Mouse (Mus musculus) forebrain, embryonic 11.5 days (tissue): Measurements from ENCODE around the gene Gm21985. TPM values are rescaled to one million over a fixed set of nuclear protein-coding genes. Genes with fewer than 3 reads are reported as not detected.
"Not testable (repeated sequence)": the region's sequence is repeated elsewhere in the genome, so short reads cannot be mapped to it uniquely, and the experiment has no call there.

ENCODE experiments used
- ATAC-seq: fragments of 200-750 bp; cut with Nextera tagmentation; replicated peaks from 2 replicates; pipeline ENCODE4 v1.8.0; 2017; ENCODE audit warnings: moderate TSS enrichment; ENCODE audit not compliant: low FRiP score
- DNase-seq: peaks from one replicate; pipeline ENCODE4 v3.0.0-alpha.2; 2017; ENCODE audit warnings: low spot score
- H3K27ac ChIP-seq: fragments of 300-500 bp; sonication (generic); 2 replicates; pipeline ENCODE4 v1.5.1; 2014; ENCODE audit warnings: low read depth, low read length
- H3K27me3 ChIP-seq: fragments of 300-500 bp; sonication (generic); 2 replicates; pipeline ENCODE4 v1.6.1; 2014; ENCODE audit warnings: mild to moderate bottlenecking, low read length, mixed read lengths; ENCODE audit not compliant: control insufficient read depth, insufficient read depth
- H3K36me3 ChIP-seq: fragments of 300-500 bp; sonication (generic); 2 replicates; pipeline ENCODE4 v1.6.1; 2014; ENCODE audit warnings: mild to moderate bottlenecking, low read length, moderate library complexity, mixed read lengths; ENCODE audit not compliant: control insufficient read depth, insufficient read depth
- H3K4me1 ChIP-seq: fragments of 300-500 bp; sonication (generic); replicated peaks from 2 replicates; pipeline ENCODE4 v1.6.1; 2014; ENCODE audit warnings: low read length, mixed read lengths; ENCODE audit not compliant: control insufficient read depth, insufficient read depth
- H3K4me2 ChIP-seq: fragments of 300-500 bp; sonication (generic); 2 replicates; pipeline ENCODE4 v1.6.1; 2014; ENCODE audit warnings: low read depth, mild to moderate bottlenecking, low read length, moderate library complexity, mixed read lengths; ENCODE audit not compliant: severe bottlenecking
- H3K4me3 ChIP-seq: fragments of 300-500 bp; sonication (generic); 2 replicates; pipeline ENCODE4 v1.5.1; 2014; ENCODE audit warnings: low read depth, low read length
- H3K9ac ChIP-seq: fragments of 300-500 bp; sonication (generic); 2 replicates; pipeline ENCODE4 v1.6.1; 2014; ENCODE audit warnings: low read length
- H3K9me3 ChIP-seq: fragments of 300-500 bp; sonication (generic); 2 replicates; pipeline ENCODE4 v1.6.1; 2016; ENCODE audit warnings: low read length, mixed read lengths; ENCODE audit not compliant: control insufficient read depth
- WGBS: fragments of 180-500 bp; shearing (Covaris S2); extraction: QIAGEN DNeasy Blood & Tissue Kit; methylation state at CpG from one replicate; pipeline ENCODE4 v1.1.7; 2014; 5-methylcytosine and 5-hydroxymethylcytosine counted together
- polyA plus RNA-seq: library from polyadenylated mRNA; unstranded; fragments of >200 nt; fragmentation: Nextera tagmentation; extraction: Ambion mirVana; gene quantifications from 2 replicates; pipeline ENCODE4 v1.2.1, GENCODE M21; 2014

Gene Gm21985
- polyA plus RNA-seq, 1 experiment from 2014 or later: 0.09 TPM

DNA sequence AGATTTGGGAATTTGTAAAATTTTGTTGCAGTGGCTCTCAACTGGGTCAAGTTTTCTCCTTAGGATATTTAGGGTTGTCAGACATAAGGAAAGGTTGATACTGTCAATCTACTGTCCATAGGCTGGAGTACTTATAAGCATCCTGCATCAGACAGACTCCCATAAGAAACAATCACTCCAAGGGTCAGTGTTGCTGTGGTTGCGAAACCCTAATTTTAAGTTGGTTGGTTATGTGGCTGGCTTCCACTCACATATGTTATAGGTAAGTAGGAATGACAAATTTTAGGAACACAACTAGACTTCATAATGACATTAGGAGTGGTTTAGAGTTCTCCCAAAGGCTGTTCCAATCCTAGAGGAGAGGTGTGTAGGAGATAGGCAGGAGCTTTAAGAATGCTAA lies 115.1 kb downstream of the Gm21985 start:
- H3K9ac ChIP-seq: no peak overlapping the region
- H3K4me3 ChIP-seq: no peak overlapping the region
- no peaks in the 10 kb centered on the region; the same call in 1 of the 2 replicates for H3K4me1 ChIP-seq
- H3K4me2 ChIP-seq: no peak overlapping the region
- ATAC-seq (no peak), DNase-seq (no peak)
- H3K36me3 ChIP-seq: no peaks in the 10 kb centered on the region
- no peaks in the 10 kb centered on the region for H3K27me3 ChIP-seq
- no peaks in the 10 kb centered on the region for H3K9me3 ChIP-seq
- no peak overlapping the region for H3K27ac ChIP-seq
- 98% methylated on average over 1 of the region's 1 CpGs for WGBS

DNA sequence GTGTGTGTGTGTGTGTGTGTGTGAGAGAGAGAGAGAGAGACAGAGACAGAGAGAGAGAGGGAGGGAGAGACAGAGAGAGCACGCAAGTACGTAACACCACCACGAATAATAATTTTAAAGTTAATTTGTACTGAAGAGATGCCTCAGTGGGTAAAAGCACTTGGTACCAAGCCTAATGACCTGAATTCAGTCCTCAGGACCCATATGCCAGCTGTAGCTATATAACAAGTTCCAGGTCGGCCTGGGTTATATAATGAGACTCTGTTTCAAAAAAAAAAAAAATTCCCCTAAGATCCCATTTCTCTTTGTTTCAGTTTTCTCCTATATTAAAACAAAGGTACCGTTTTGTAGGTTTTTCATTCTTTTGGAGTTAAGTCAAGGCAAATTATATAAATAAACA lies 124.7 kb downstream of the Gm21985 start:
- H3K4me2 ChIP-seq: no peak overlapping the region
- no peaks in the 10 kb centered on the region for H3K9me3 ChIP-seq
- DNase-seq: no peak
- no peak for ATAC-seq
- H3K4me1 ChIP-seq: no peaks in the 10 kb centered on the region
- H3K4me3 ChIP-seq: no peak overlapping the region
- no peaks in the 10 kb centered on the region for H3K27me3 ChIP-seq
- H3K27ac ChIP-seq: no peak overlapping the region
- no peak overlapping the region for H3K9ac ChIP-seq
- 91% methylated on average over 5 of the region's 5 CpGs for WGBS
- H3K36me3 ChIP-seq: no peaks in the 10 kb centered on the region

DNA sequence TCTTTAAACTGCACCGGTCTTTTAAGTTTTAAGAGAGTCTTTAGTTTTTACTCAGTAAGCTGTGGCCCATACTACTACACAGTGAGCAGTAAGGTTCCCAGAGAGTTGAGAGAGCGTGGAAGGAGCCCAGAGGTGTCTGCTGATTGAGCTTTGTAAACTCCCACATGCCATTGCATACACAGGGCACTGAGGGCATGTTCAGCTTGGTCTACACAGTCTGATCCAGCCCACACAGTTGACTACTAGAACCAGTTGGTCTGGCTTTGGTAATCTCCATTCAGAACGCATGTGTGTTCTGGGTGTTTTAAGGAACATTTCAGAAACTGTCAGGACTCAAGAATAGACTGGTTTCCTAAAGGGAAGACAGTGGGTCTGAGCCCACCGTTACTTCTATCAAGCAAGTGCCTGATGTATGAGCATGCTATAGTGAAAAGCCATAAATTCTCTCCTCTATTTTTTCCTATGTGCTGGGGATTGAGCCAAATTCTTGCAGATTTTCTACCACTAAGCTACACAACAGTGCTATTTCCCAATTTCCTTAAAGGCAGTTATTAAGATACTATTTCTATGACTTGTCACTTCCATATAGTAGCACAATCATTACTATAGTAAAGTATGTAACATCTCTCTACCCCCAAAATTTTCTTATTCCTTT lies 125.4 kb downstream of the Gm21985 start:
- no peaks in the 10 kb centered on the region for H3K9me3 ChIP-seq
- no peaks in the 10 kb centered on the region for H3K36me3 ChIP-seq
- no peak overlapping the region for H3K4me3 ChIP-seq
- no peak overlapping the region for H3K9ac ChIP-seq
- no peaks in the 10 kb centered on the region for H3K4me1 ChIP-seq
- 94% methylated on average over 4 of the region's 4 CpGs for WGBS
- H3K4me2 ChIP-seq: no peak overlapping the region
- H3K27me3 ChIP-seq: no peaks in the 10 kb centered on the region
- ATAC-seq (no peak), DNase-seq (no peak)
- no peak overlapping the region for H3K27ac ChIP-seq

DNA sequence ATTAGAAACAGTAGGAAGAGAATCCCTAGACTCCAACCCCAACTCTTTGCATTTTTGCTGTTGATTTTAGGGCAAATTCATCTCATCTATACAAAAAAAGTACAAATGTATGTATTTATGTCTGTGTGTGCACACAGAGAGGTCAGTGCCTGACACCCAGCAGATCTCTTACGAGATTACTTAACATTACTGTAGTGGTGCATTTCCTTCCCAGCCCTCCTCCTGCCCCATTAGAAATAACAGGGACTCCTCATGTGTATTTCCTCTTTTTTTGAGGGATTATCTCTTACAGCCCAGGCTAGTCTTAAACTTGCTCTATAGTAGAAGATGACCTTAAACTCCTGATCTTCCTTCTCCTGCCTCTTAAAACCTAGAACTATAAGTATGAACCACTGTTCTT lies 126.6 kb downstream of the Gm21985 start:
- Histone ChIP-seq H3K36me3 (no peaks in the 10 kb centered on the region), H3K9ac (no peak overlapping the region), H3K27ac (no peak overlapping the region), H3K4me1 (no peaks in the 10 kb centered on the region), H3K4me3 (no peak overlapping the region), H3K4me2 (no peak overlapping the region), H3K27me3 (no peaks in the 10 kb centered on the region), H3K9me3 (no peaks in the 10 kb centered on the region)
- 90% methylated on average over 1 of the region's 1 CpGs for WGBS
- DNase-seq (no peak), ATAC-seq (no peak)

DNA sequence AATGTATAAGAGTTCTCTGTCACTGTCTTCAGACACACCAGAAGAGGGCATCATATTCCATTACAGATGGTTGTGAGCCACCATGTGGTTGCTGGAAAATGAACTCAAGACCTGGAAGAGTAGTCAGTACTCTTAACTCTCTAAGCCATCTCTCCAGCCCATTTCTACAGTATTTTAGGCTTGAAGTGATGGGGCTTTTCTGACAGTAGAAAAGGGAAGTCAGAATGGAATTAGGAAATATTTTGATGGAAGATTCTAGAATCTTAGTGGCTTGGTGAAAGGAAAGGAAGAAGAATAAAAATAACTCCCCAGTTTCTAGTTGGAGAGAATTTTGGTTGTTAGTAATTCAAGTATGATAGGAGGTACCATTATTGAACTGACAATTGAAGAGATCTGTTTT lies 127.8 kb downstream of the Gm21985 start:
- H3K4me1 ChIP-seq: no peaks in the 10 kb centered on the region

DNA sequence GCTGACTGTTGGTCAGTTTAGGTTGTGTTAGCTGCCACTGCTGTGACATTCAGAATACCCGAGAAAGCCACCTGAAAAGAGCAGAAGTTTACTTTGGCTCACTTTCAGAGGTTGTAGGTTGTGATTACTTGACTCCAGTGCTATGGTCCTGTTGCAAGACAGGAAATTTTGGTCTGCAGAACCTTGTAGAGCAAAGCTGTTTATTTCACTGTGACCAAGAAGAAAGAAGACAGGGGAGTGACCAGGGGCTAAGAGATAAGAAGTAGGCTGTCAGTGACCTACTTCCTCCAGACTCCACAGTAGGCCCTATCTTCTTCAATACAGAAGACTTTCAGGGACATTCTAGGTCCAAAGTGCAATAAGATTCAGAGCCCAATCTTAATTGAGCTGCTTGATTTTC lies 130.5 kb downstream of the Gm21985 start:
- H3K9me3 ChIP-seq: no peaks in the 10 kb centered on the region
- no peak overlapping the region for H3K27ac ChIP-seq
- H3K36me3 ChIP-seq: no peaks in the 10 kb centered on the region
- no peak for DNase-seq
- H3K4me1 ChIP-seq: no peaks in the 10 kb centered on the region
- H3K27me3 ChIP-seq: no peaks in the 10 kb centered on the region
- no peak overlapping the region for H3K4me3 ChIP-seq
- ATAC-seq: no peak
- H3K9ac ChIP-seq: no peak overlapping the region
- WGBS: 90% methylated on average over 1 of the region's 1 CpGs
- no peak overlapping the region for H3K4me2 ChIP-seq

More for the DNA sequence above, 127.8 kb downstream of the Gm21985 start:
- Histone ChIP-seq H3K27ac (no peak overlapping the region), H3K9me3 (no peaks in the 10 kb centered on the region), H3K27me3 (no peaks in the 10 kb centered on the region), H3K4me2 (no peak overlapping the region), H3K36me3 (no peaks in the 10 kb centered on the region), H3K4me3 (no peak overlapping the region), H3K9ac (no peak overlapping the region)
- DNase-seq (no peak), ATAC-seq (no peak)

DNA sequence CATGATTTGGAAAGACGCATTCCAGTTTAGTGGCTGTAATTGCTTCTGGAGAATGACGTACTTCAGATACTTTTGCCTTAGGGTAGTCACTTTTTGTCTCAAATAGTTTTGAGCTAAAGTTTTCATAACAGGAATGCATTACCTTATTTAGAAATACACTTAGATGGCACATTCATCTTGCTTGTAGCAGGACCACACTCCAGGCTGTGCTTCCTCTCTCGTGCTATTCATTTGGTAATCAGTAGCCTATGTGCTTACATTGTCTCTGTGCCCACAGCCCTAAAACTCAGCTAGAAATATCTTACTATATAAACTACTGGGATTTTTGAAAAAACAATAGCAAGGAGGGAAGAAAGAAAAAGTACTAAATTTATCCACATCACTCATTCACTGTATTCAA lies 140.9 kb downstream of the Gm21985 start:
- Histone ChIP-seq H3K4me1 (no peaks in the 10 kb centered on the region), H3K9ac (no peak overlapping the region), H3K36me3 (peaks cover 2% of the 10 kb centered on the region; the same call in 1 of the 2 replicates), H3K27me3 (no peaks in the 10 kb centered on the region), H3K27ac (no peak overlapping the region), H3K4me2 (no peak overlapping the region), H3K9me3 (no peaks in the 10 kb centered on the region), H3K4me3 (no peak overlapping the region)
- 91% methylated on average over 3 of the region's 3 CpGs for WGBS
- ATAC-seq (no peak), DNase-seq (no peak)

DNA sequence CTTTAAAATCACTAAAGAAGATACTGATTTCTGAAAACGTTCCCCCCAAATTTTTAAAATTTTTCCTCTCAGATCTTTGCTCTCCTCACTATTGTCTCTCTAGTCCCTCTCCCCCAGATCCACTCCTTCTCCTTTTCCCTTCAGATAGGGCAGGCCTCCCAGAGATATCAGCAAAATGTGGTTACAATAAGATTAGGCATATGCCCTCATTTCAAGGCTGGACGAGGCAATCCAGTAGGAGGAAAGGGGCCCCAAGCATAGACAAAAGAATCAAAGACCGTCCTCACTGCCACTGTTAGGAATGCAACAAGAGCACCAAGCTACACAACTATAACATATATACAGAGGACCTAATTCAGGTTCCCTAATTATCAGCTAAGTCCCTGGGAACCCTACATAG lies 159.2 kb downstream of the Gm21985 start:
- H3K9ac ChIP-seq: no peak overlapping the region
- ATAC-seq (no peak), DNase-seq (no peak)
- no peaks in the 10 kb centered on the region for H3K36me3 ChIP-seq
- H3K27ac ChIP-seq: no peak overlapping the region
- no peaks in the 10 kb centered on the region for H3K27me3 ChIP-seq
- H3K4me1 ChIP-seq: no peaks in the 10 kb centered on the region
- no peaks in the 10 kb centered on the region for H3K9me3 ChIP-seq
- no peak overlapping the region for H3K4me3 ChIP-seq
- no peak overlapping the region for H3K4me2 ChIP-seq
- WGBS: 70% methylated on average over 3 of the region's 3 CpGs

DNA sequence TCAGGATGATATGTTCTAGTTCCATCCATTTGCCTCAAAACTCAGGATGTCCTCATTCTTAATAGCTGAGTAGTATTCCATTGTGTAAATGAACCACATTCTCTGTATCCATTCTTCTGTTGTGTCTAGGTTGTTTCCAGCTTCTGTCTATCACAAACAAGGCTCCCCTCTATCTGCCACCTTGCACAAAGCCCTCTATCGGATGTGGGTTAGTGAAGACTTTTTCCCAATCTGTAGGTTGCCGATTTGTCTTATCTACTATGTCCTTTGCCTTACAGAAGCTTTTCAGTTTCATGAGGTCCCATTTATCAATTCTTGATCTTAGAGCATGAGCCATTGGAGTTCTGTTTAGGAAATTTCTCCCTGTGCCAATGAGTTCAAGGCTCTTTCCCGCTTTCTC lies 162.4 kb downstream of the Gm21985 start:
- not testable (repeated sequence) for ATAC-seq, H3K27ac ChIP-seq, H3K9ac ChIP-seq, H3K4me3 ChIP-seq, H3K27me3 ChIP-seq, H3K9me3 ChIP-seq, H3K4me1 ChIP-seq, DNase-seq, H3K36me3 ChIP-seq, H3K4me2 ChIP-seq
- 95% methylated on average over 3 of the region's 3 CpGs for WGBS
